ENCODE assay signal across 19 mouse cellular contexts in genomic region chr3:14249458-14249857, GRCm38 (mm10).
"Had no signal": no experiment of that assay in that cellular context is flagged by ENCODE, and none has a peak within 500 bp of the region (broad histone marks: within the 10 kb centered on the region; RNA-seq: fewer than 3 reads in every experiment).

No protein-coding gene starts in this region.

- H3K4me1 ChIP-seq: midbrain, embryonic 10.5 days; midbrain, embryonic 12.5 days; neural tube, embryonic 13.5 days; neural tube, embryonic 15.5 days had no signal

- H3K9me3 ChIP-seq: midbrain, embryonic 10.5 days; midbrain, embryonic 12.5 days; neural tube, embryonic 13.5 days; neural tube, embryonic 15.5 days had no signal

- H3K9ac ChIP-seq: liver, postnatal 0 days; lung, embryonic 14.5 days; midbrain, embryonic 12.5 days; neural tube, embryonic 13.5 days; neural tube, embryonic 15.5 days had no signal

- H3K36me3 ChIP-seq: midbrain, embryonic 10.5 days; midbrain, embryonic 12.5 days; neural tube, embryonic 13.5 days; neural tube, embryonic 15.5 days had no signal

- ATAC-seq: liver, postnatal 0 days; midbrain, embryonic 16.5 days had no signal

- H3K27me3 ChIP-seq: midbrain, embryonic 12.5 days; neural tube, embryonic 13.5 days; neural tube, embryonic 15.5 days had no signal

- H3K4me3 ChIP-seq: midbrain, embryonic 10.5 days; midbrain, embryonic 12.5 days; myocyte; neural tube, embryonic 13.5 days; neural tube, embryonic 15.5 days had no signal

- H3K27ac ChIP-seq: midbrain, embryonic 10.5 days; midbrain, embryonic 12.5 days; neural tube, embryonic 13.5 days; neural tube, embryonic 15.5 days had no signal

- H3K4me2 ChIP-seq: lung, embryonic 14.5 days; midbrain, embryonic 12.5 days; neural tube, embryonic 13.5 days; neural tube, embryonic 15.5 days had no signal

- DNase-seq: liver, postnatal 0 days; lung, embryonic 14.5 days; lung, postnatal 10 days; lung, postnatal 4 days; midbrain, embryonic 14.5 days; retina, postnatal 1 day; right cerebral cortex, adult 18-20 months; right cerebral cortex, postnatal 25 days; right cerebral cortex, postnatal 4 days; spleen, adult 18-20 months; thymus, adult 18-20 months; thymus, postnatal 14 days; thymus, postnatal 4 days had no signal
